Mouse (Mus musculus): ENCODE results near the gene Rhoh. TPM values are rescaled to one million over a fixed set of nuclear protein-coding genes. Genes with fewer than 3 reads are reported as not detected.

The Rhoh gene
- total and polyA plus RNA-seq, 2 experiments from 2014 or later: 0.54 to 1.00 TPM

- ATAC-seq (no peak), DNase-seq (no peak)
- Histone ChIP-seq H3K27me3 (ENCODE audit: insufficient read depth, low read length) (no peaks in the 10 kb centered on the region), H3K9me3 (ENCODE audit: low read length) (no peaks in the 10 kb centered on the region), H3K4me1 (ENCODE audit: insufficient read depth) (no peaks in the 10 kb centered on the region), H3K4me2 (ENCODE audit: low read depth) (no peak overlapping the region), H3K27ac (ENCODE audit: low read depth, low read length) (no peak overlapping the region), H3K9ac (no peak overlapping the region), H3K4me3 (ENCODE audit: low read depth, low read length) (no peak overlapping the region), H3K36me3 (ENCODE audit: insufficient read depth) (no peaks in the 10 kb centered on the region)
- TF ChIP-seq CTCF (IDR thresholded peaks at IDR 0.05; ENCODE audit: low read depth): no peak
- WGBS: 81% methylated on average over 3 of the region's 3 CpGs
These were observed 27.9 kb upstream of the Rhoh start for GRCm38 (mm10) chr5:65833092-65833491.

- DNase-seq (no peak), ATAC-seq (no peak)
- no peak overlapping the region for H3K4me3 ChIP-seq (ENCODE audit: low read depth, low read length)
- no peaks in the 10 kb centered on the region for H3K27me3 ChIP-seq (ENCODE audit: insufficient read depth, low read length)
- H3K4me2 ChIP-seq (ENCODE audit: low read depth): no peak overlapping the region
- no peak for TF ChIP-seq CTCF (IDR thresholded peaks at IDR 0.05; ENCODE audit: low read depth)
- H3K27ac ChIP-seq (ENCODE audit: low read depth, low read length): no peak overlapping the region
- H3K9ac ChIP-seq: no peak overlapping the region
- H3K9me3 ChIP-seq (ENCODE audit: low read length): no peaks in the 10 kb centered on the region
- no peaks in the 10 kb centered on the region for H3K4me1 ChIP-seq (ENCODE audit: insufficient read depth)
- H3K36me3 ChIP-seq (ENCODE audit: insufficient read depth): no peaks in the 10 kb centered on the region
- 93% methylated on average over 8 of the region's 8 CpGs for WGBS
These were observed 27.1 kb upstream of the Rhoh start for GRCm38 (mm10) chr5:65833766-65834498.

DNA sequence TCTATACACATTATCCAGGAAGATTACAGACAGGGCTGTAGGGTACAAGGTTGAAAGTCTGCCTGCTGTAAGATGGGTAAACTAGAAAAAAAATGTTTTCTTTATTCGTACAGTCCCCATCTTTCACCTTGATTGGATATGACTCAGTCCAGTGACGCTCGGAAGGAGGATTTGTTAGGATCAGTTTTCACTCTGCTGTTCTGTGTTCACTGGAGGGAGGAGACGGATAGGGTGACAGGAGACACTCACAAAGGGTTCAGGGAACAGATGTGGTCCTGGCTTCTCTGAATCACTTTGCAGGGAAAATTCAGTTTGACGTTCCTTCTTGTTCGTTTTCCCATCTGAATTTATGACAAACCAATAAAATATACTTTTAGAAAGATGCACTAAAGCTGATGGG is 23.0 kb upstream of the Rhoh start:
- Histone ChIP-seq H3K4me2 (ENCODE audit: low read depth) (no peak overlapping the region), H3K27me3 (ENCODE audit: insufficient read depth, low read length) (no peaks in the 10 kb centered on the region), H3K9me3 (ENCODE audit: low read length) (no peaks in the 10 kb centered on the region), H3K36me3 (ENCODE audit: insufficient read depth) (no peaks in the 10 kb centered on the region), H3K4me1 (ENCODE audit: insufficient read depth) (no peaks in the 10 kb centered on the region), H3K9ac (no peak overlapping the region), H3K27ac (ENCODE audit: low read depth, low read length) (no peak overlapping the region), H3K4me3 (ENCODE audit: low read depth, low read length) (no peak overlapping the region)
- DNase-seq (no peak), ATAC-seq (no peak)
- TF ChIP-seq CTCF (IDR thresholded peaks at IDR 0.05; ENCODE audit: low read depth): no peak
- 89% methylated on average over 6 of the region's 6 CpGs for WGBS

DNA sequence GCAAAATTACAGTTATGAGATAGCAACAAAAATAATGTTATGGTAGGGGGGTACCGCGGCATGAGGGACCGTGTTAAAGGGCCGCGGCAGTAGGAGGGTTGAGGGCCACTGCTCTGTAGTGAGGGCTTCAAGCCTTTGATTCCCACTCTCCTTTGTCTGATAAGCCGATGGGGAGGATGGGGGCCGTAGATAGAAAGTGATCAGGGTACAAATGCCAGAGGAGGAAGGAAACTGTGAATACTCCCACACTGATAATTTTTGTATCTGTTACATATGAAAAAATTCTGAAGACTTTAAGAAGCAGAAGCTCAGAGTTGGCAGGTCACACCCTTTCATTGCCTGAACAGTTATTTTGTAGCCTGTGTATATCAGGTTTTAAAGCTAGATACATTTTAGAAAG is 18.1 kb upstream of the Rhoh start:
- Histone ChIP-seq H3K27me3 (ENCODE audit: insufficient read depth, low read length) (no peaks in the 10 kb centered on the region), H3K36me3 (ENCODE audit: insufficient read depth) (no peaks in the 10 kb centered on the region), H3K27ac (ENCODE audit: low read depth, low read length) (no peak overlapping the region), H3K9ac (no peak overlapping the region), H3K4me3 (ENCODE audit: low read depth, low read length) (no peak overlapping the region), H3K4me2 (ENCODE audit: low read depth) (no peak overlapping the region), H3K9me3 (ENCODE audit: low read length) (no peaks in the 10 kb centered on the region), H3K4me1 (ENCODE audit: insufficient read depth) (no peaks in the 10 kb centered on the region)
- TF ChIP-seq CTCF (IDR thresholded peaks at IDR 0.05; ENCODE audit: low read depth): no peak
- ATAC-seq (no peak), DNase-seq (no peak)
- WGBS: 95% methylated on average over 7 of the region's 7 CpGs

- no peaks in the 10 kb centered on the region for H3K27me3 ChIP-seq (ENCODE audit: insufficient read depth, low read length)
- ATAC-seq (no peak), DNase-seq (no peak)
- H3K4me3 ChIP-seq (ENCODE audit: low read depth, low read length): no peak overlapping the region
- no peak for TF ChIP-seq CTCF (IDR thresholded peaks at IDR 0.05; ENCODE audit: low read depth)
- no peak overlapping the region for H3K4me2 ChIP-seq (ENCODE audit: low read depth)
- H3K36me3 ChIP-seq (ENCODE audit: insufficient read depth): no peaks in the 10 kb centered on the region
- H3K9me3 ChIP-seq (ENCODE audit: low read length): no peaks in the 10 kb centered on the region
- H3K4me1 ChIP-seq (ENCODE audit: insufficient read depth): no peaks in the 10 kb centered on the region
- 85% methylated on average over 8 of the region's 8 CpGs for WGBS
- no peak overlapping the region for H3K27ac ChIP-seq (ENCODE audit: low read depth, low read length)
- no peak overlapping the region for H3K9ac ChIP-seq
These were observed 14.5 kb upstream of the Rhoh start for GRCm38 (mm10) chr5:65846534-65846933.

DNA sequence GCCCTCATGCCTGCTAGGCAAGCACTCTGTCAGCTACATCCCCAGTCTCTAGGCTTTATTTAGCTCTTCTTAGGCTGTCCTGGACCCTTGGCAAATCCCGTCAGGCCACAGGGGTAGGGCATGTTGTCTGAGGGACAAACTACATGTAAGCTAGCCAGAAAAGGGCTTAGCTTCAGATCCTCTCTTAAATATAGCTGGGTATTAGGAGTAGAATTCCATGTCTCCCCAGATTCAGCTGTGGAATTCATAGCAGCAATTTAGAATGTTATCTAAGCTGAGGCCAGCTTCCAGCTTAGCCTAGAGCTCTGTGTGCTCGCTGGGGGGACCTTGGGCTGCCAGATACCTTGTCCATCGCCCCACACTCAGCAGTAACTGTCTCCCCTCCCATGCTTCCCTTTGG is 14.1 kb upstream of the Rhoh start:
- H3K4me3 ChIP-seq (ENCODE audit: low read depth, low read length): no peak overlapping the region
- DNase-seq: no peak
- TF ChIP-seq CTCF (IDR thresholded peaks at IDR 0.05; ENCODE audit: low read depth): no peak
- WGBS: 87% methylated on average over 3 of the region's 3 CpGs
- no peak overlapping the region for H3K9ac ChIP-seq
- no peaks in the 10 kb centered on the region for H3K4me1 ChIP-seq (ENCODE audit: insufficient read depth)
- no peak overlapping the region for H3K27ac ChIP-seq (ENCODE audit: low read depth, low read length)
- H3K9me3 ChIP-seq (ENCODE audit: low read length): no peaks in the 10 kb centered on the region
- no peaks in the 10 kb centered on the region for H3K36me3 ChIP-seq (ENCODE audit: insufficient read depth)
- H3K27me3 ChIP-seq (ENCODE audit: insufficient read depth, low read length): no peaks in the 10 kb centered on the region
- no peak for ATAC-seq
- H3K4me2 ChIP-seq (ENCODE audit: low read depth): no peak overlapping the region

DNA sequence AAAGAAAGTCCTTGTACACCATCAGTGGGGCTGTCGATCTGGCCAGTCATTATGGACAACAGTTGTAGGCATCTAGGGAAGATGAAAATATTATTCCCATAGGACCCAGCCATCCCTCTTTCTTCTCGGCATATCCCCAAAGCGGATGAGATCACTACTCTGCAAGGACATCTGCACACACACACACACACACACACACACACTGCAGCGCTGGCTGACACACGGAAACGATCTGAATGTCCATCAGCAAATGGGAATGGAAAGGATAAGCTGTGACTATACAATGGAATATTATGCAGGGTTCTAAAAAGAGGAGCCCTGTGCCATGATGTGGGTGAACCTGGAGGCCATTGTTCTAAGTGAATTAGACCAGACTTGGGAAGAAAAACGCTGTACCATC is 13.4 kb upstream of the Rhoh start:
- Histone ChIP-seq H3K9ac (no peak overlapping the region), H3K4me3 (ENCODE audit: low read depth, low read length) (no peak overlapping the region), H3K27ac (ENCODE audit: low read depth, low read length) (no peak overlapping the region), H3K9me3 (ENCODE audit: low read length) (no peaks in the 10 kb centered on the region), H3K36me3 (ENCODE audit: insufficient read depth) (no peaks in the 10 kb centered on the region), H3K4me1 (ENCODE audit: insufficient read depth) (no peaks in the 10 kb centered on the region), H3K4me2 (ENCODE audit: low read depth) (no peak overlapping the region), H3K27me3 (ENCODE audit: insufficient read depth, low read length) (no peaks in the 10 kb centered on the region)
- WGBS: 82% methylated on average over 7 of the region's 7 CpGs
- DNase-seq: no peak
- no peak for ATAC-seq
- TF ChIP-seq CTCF (IDR thresholded peaks at IDR 0.05; ENCODE audit: low read depth): no peak
